Mouse (Mus musculus): ENCODE measurements at regions not wholly inside any gene's neighbourhood (a gene's known extent, or its start where the extent isn't known, plus 50 kb on each side); places are given as distances from the start of the nearest gene placed in this dataset.

DNA sequence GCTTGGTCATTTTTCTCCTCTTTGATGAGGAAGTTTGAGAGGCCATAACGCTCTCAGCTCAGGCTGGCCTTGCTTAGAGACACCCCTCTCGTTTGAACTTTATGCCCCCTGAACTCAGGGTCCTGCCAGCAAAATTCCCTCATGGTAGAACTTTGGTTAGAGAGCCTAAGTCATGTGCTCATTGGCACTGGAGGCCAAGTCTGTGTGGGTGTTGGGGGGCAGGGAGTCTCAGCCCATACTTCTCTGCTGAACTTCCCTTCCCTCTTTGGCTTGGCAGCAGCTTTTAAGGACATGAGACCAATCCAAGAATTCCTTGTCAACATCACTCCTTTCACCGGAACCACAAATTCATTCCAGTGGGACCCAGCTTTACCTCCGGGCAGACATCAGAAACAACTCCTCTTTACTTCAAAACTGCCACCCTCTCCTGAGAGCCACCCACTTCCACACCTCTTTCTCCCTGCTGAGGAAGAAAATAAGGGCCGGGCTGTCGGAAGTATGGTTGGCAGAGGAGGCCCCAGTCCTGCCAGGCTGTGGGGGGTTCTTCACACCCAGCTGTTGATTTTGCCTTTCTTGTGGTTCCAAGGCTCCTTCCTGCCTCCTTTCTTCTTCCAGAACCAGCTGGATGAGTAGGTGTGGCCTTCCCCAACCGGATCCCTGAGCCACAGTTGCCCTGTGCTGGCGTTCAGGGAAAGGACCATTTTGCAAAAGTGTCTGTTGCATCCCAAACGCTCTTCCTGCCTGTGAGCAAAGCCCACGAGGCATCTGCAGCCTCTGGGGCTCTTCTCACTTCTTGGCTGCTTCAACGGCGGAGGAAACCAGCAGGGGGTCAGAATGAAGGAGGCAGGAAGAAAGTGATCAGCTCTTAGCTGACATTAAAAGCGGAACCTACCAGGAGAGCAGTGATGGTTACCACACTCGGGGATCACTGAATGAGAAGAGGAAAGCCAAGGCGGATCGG lies 91.5 kb upstream of the Gadd45a start:
- Histone ChIP-seq H3K4me3 (replicated peaks; ENCODE audit: low read length) (no peak overlapping the region), H3K9ac (ENCODE audit: low read length) (no peak overlapping the region), H3K9me3 (replicated peaks; ENCODE audit: control insufficient read depth, low read length) (no peaks in the 10 kb centered on the region), H3K4me2 (ENCODE audit: low read depth, low read length) (no peak overlapping the region), H3K4me1 (ENCODE audit: control insufficient read depth, insufficient read depth, low read length) (no peaks in the 10 kb centered on the region), H3K27ac (ENCODE audit: low read length) (no peak overlapping the region), H3K27me3 (ENCODE audit: control insufficient read depth, insufficient read depth, low read length) (no peaks in the 10 kb centered on the region; the same call in 1 of the 2 replicates), H3K36me3 (ENCODE audit: control insufficient read depth, insufficient read depth, low read length) (no peaks in the 10 kb centered on the region)
- WGBS, result 44% methylated on average over 16 of the region's 16 CpGs
- ATAC-seq (ENCODE audit: insufficient read depth, low FRiP score), result no peak

DNA sequence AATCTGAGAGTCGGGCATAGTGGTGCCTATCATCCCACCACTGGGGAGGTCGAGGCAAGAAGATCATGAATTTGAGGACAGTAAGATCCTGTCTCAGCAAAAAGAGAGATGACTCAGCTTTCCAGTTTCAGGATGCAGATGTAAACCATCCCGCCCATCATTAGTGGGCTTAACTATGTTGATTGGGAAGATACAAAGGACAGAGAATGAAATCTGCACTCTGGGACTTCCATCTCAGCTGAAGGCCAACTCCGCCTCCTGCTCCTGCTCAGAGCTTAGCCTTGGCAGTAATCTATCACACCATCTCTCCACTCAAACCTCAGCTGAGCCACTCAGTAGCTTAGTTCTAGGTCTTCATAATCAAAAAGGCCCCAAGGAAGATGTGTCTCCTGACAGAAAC lies 90.5 kb upstream of the Gadd45a start:
- 84% methylated on average over 4 of the region's 4 CpGs for WGBS

DNA sequence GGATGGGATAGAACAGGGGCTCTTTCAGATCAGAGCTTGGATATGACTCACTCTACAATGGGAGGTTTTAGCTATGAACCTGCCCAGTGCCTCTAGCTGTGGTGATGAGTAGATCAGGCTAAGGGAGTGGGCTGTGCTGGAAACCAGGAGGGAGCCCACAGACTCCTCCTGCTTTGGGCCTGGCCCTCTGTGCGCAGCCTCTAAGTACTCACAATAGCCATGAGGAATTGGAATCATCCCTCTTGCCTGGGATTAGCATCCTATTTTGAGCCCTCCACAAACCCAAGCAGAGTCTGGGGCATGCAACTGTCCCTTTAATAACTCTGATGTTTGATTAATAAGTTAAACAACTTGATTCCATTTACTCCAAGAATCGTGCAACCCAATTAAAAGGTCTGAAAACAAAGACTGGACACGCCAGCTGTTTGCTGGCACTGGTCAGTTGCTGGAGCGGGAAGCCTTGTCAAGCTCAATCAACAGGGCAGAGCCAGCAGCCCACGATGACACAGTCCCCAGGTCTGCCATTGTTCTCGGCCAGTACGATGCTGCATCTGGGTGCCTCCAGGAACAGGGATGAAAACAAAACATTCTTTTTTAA lies 88.6 kb upstream of the Gadd45a start:
- Histone ChIP-seq H3K27ac (ENCODE audit: low read length) (no peak overlapping the region), H3K27me3 (ENCODE audit: control insufficient read depth, insufficient read depth, low read length) (no peaks in the 10 kb centered on the region; the same call in 1 of the 2 replicates), H3K4me1 (ENCODE audit: control insufficient read depth, insufficient read depth, low read length) (no peaks in the 10 kb centered on the region), H3K4me3 (replicated peaks; ENCODE audit: low read length) (no peak overlapping the region), H3K36me3 (ENCODE audit: control insufficient read depth, insufficient read depth, low read length) (no peaks in the 10 kb centered on the region), H3K9ac (ENCODE audit: low read length) (no peak overlapping the region), H3K9me3 (replicated peaks; ENCODE audit: control insufficient read depth, low read length) (no peaks in the 10 kb centered on the region), H3K4me2 (ENCODE audit: low read depth, low read length) (no peak overlapping the region)
- 72% methylated on average over 7 of the region's 7 CpGs for WGBS
- no peak for ATAC-seq (ENCODE audit: insufficient read depth, low FRiP score)

More for the DNA sequence above, 90.5 kb upstream of the Gadd45a start:
- Histone ChIP-seq H3K4me3 (replicated peaks; ENCODE audit: low read length) (no peak overlapping the region), H3K4me2 (ENCODE audit: low read depth, low read length) (no peak overlapping the region), H3K9me3 (replicated peaks; ENCODE audit: control insufficient read depth, low read length) (no peaks in the 10 kb centered on the region), H3K4me1 (ENCODE audit: control insufficient read depth, insufficient read depth, low read length) (no peaks in the 10 kb centered on the region), H3K9ac (ENCODE audit: low read length) (no peak overlapping the region), H3K27me3 (ENCODE audit: control insufficient read depth, insufficient read depth, low read length) (no peaks in the 10 kb centered on the region; the same call in 1 of the 2 replicates), H3K36me3 (ENCODE audit: control insufficient read depth, insufficient read depth, low read length) (no peaks in the 10 kb centered on the region), H3K27ac (ENCODE audit: low read length) (no peak overlapping the region)
- no peak for ATAC-seq (ENCODE audit: insufficient read depth, low FRiP score)

DNA sequence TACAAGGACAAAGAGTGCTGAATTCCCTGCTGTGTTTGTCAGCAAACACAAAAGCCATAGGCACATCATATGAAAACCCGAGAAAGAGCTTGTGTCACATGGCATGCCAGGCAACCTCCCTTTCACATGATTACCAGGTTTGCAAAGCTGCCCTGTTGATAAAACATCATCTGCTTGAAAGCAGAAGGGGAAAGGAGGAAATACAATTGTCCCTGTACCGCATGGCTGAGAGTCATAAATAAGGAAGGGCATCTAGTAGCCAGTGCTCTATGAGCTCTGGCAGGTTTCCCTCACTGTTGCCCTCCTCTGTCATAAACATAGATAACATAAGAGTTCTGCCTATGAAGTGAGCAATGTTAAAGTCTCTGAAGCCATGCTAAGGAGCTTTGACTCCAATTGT lies 86.8 kb upstream of the Gadd45a start:
- no peak overlapping the region for H3K4me3 ChIP-seq (replicated peaks; ENCODE audit: low read length)
- H3K4me1 ChIP-seq (ENCODE audit: control insufficient read depth, insufficient read depth, low read length), result no peaks in the 10 kb centered on the region
- 56% methylated on average over 2 of the region's 2 CpGs for WGBS
- no peak overlapping the region for H3K9ac ChIP-seq (ENCODE audit: low read length)
- H3K36me3 ChIP-seq (ENCODE audit: control insufficient read depth, insufficient read depth, low read length), result no peaks in the 10 kb centered on the region
- H3K27me3 ChIP-seq (ENCODE audit: control insufficient read depth, insufficient read depth, low read length), result no peaks in the 10 kb centered on the region
- no peak overlapping the region for H3K4me2 ChIP-seq (ENCODE audit: low read depth, low read length)
- ATAC-seq (ENCODE audit: insufficient read depth, low FRiP score), result no peak
- H3K9me3 ChIP-seq (replicated peaks; ENCODE audit: control insufficient read depth, low read length), result no peaks in the 10 kb centered on the region
- H3K27ac ChIP-seq (ENCODE audit: low read length), result no peak overlapping the region

DNA sequence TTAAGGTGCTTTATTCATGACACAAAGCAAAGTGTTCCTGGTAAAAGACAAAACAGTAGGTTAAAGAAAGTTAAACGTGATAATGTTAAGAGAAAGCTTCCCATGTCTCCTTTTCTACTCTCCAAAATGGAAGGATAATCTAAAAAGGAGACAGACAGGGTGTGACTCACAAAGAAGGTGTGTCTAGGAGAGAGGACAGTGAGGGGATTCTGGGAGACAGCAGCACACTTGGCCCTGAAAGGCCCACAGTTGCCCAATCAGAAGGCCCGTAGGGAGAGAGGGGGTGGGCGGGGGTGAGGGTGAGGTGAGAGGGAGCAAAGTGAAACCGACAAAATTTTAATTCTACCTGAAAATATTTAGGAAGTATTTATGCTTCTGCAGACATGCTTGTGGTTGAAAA lies 85.8 kb upstream of the Gadd45a start:
- H3K4me2 ChIP-seq (ENCODE audit: low read depth, low read length), result no peak overlapping the region
- no peak for ATAC-seq (ENCODE audit: insufficient read depth, low FRiP score)

DNA sequence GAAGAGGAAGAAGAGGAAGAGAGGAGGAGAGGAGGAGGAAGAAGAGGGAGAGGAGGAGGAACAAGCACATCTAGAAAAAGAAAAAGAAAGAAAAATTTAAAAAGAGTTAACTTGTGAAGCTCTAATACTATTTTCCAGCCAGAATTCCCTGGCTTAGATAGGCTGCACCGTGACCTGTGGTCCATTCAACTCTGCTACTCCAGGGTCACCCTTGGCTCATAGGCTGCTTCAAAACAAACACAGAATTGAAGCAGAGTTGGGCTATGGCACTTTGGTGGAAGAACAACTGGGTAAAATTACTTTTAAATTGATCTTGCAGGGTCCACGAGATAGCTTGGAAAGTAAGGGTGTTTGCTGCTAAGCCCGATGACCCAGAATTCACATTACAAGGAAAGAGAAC lies 79.0 kb upstream of the Gadd45a start:
- Histone ChIP-seq H3K27ac (ENCODE audit: low read length) (no peak overlapping the region), H3K4me2 (ENCODE audit: low read depth, low read length) (no peak overlapping the region), H3K36me3 (ENCODE audit: control insufficient read depth, insufficient read depth, low read length) (no peaks in the 10 kb centered on the region), H3K9ac (ENCODE audit: low read length) (no peak overlapping the region), H3K27me3 (ENCODE audit: control insufficient read depth, insufficient read depth, low read length) (no peaks in the 10 kb centered on the region), H3K4me1 (ENCODE audit: control insufficient read depth, insufficient read depth, low read length) (0 out of 2 replicates have a peak, but pooled peaks cover 3% of the 10 kb centered on the region), H3K9me3 (replicated peaks; ENCODE audit: control insufficient read depth, low read length) (no peaks in the 10 kb centered on the region), H3K4me3 (replicated peaks; ENCODE audit: low read length) (no peak overlapping the region)
- no peak for ATAC-seq (ENCODE audit: insufficient read depth, low FRiP score)
- 69% methylated on average over 3 of the region's 3 CpGs for WGBS

More for the DNA sequence above, 85.8 kb upstream of the Gadd45a start:
- Histone ChIP-seq H3K9ac (ENCODE audit: low read length) (no peak overlapping the region), H3K27me3 (ENCODE audit: control insufficient read depth, insufficient read depth, low read length) (no peaks in the 10 kb centered on the region), H3K27ac (ENCODE audit: low read length) (no peak overlapping the region), H3K9me3 (replicated peaks; ENCODE audit: control insufficient read depth, low read length) (no peaks in the 10 kb centered on the region), H3K4me1 (ENCODE audit: control insufficient read depth, insufficient read depth, low read length) (no peaks in the 10 kb centered on the region), H3K4me3 (replicated peaks; ENCODE audit: low read length) (no peak overlapping the region), H3K36me3 (ENCODE audit: control insufficient read depth, insufficient read depth, low read length) (no peaks in the 10 kb centered on the region)
- WGBS, result 75% methylated on average over 4 of the region's 4 CpGs

DNA sequence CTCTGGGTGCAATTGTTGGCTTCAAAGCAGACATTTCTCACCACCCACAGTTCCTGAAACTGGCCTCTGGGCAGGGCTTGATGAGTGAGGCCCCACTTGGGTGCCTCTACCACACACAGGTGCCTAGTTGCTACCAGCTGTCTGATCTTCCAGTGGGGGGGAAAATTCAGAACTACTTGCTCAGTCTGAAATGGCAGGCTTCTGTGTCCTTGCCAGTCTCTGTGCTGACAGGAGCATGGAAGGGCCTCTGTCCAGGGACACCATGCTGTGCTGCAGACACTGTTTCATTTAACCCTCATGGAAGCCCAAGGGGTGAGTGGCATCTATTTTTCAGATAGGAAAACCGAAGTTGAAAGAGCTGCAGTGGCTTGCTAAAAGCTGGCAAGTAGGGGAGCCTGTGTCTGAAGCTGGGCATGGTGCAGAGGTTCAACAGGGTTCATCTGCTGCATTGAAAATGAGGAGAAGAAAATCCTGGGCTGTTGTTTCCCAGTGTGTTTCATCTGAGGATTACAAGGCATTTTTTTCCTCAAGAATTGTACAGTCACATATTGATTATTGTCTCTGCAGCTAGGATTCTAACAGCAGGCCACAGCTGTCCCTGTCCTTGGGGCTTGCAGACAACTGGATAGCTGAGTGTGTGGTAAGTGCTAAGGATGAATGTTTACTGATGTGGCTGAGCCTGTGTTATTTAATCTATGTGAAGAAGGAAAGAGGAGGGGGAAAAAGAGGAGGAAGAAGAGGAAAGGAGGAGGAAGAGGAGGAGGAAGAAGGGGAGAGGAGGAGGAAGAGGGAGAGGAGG lies 78.4 kb upstream of the Gadd45a start:
- 0 out of 2 replicates have a peak, but pooled peaks cover 3% of the 10 kb centered on the region for H3K4me1 ChIP-seq (ENCODE audit: control insufficient read depth, insufficient read depth, low read length)
- no peak overlapping the region for H3K4me3 ChIP-seq (replicated peaks; ENCODE audit: low read length)
- H3K9ac ChIP-seq (ENCODE audit: low read length), result no peak overlapping the region
- H3K36me3 ChIP-seq (ENCODE audit: control insufficient read depth, insufficient read depth, low read length), result no peaks in the 10 kb centered on the region
- no peak for ATAC-seq (ENCODE audit: insufficient read depth, low FRiP score)
- H3K27me3 ChIP-seq (ENCODE audit: control insufficient read depth, insufficient read depth, low read length), result no peaks in the 10 kb centered on the region
- H3K9me3 ChIP-seq (replicated peaks; ENCODE audit: control insufficient read depth, low read length), result no peaks in the 10 kb centered on the region
- H3K27ac ChIP-seq (ENCODE audit: low read length), result no peak overlapping the region
- WGBS, result 61% methylated on average over 1 of the region's 1 CpGs
- no peak overlapping the region for H3K4me2 ChIP-seq (ENCODE audit: low read depth, low read length)

DNA sequence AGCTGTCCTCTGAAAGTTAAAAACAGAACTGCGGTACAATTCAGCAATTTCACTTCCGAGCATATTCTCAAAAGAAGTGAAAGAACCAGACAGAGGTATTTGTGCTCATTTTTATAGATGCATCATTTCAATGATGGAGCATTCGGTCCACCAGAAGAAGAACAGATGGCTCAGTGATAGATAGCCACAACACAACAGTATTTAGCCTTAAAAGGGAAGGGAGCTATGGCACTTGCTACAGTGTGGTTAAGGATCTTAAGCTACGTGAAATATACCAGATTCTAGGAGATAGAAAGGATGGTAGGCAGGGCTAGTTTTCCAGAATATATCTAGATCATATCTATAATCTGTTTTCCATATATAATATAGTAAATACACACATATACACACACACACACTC lies 77.5 kb upstream of the Gadd45a start:
- Histone ChIP-seq H3K36me3 (ENCODE audit: control insufficient read depth, insufficient read depth, low read length) (no peaks in the 10 kb centered on the region), H3K9me3 (replicated peaks; ENCODE audit: control insufficient read depth, low read length) (no peaks in the 10 kb centered on the region), H3K27ac (ENCODE audit: low read length) (no peak overlapping the region), H3K4me2 (ENCODE audit: low read depth, low read length) (no peak overlapping the region), H3K27me3 (ENCODE audit: control insufficient read depth, insufficient read depth, low read length) (no peaks in the 10 kb centered on the region), H3K4me1 (ENCODE audit: control insufficient read depth, insufficient read depth, low read length) (0 out of 2 replicates have a peak, but pooled peaks cover 3% of the 10 kb centered on the region), H3K9ac (ENCODE audit: low read length) (no peak overlapping the region), H3K4me3 (replicated peaks; ENCODE audit: low read length) (no peak overlapping the region)
- no peak for ATAC-seq (ENCODE audit: insufficient read depth, low FRiP score)
- WGBS, result 83% methylated on average over 4 of the region's 4 CpGs

Measured in stomach, embryonic 16.5 days (tissue).